Comparison of ENCODE assay signal across 17 mouse cellular contexts in genomic region chr4:16316481-16316880, GRCm38 (mm10).
"Had no signal": no experiment of that assay in that cellular context is flagged by ENCODE, and none has a peak within 500 bp of the region (broad histone marks: within the 10 kb centered on the region; RNA-seq: fewer than 3 reads in every experiment).

No protein-coding gene starts in this region.

- DNase-seq: liver, postnatal 0 days; lung, adult 2 months; lung, postnatal 14 days; lung, postnatal 36 days; right cerebral cortex, postnatal 14 days; thymus, adult 2 months; thymus, postnatal 36 days had no signal

- H3K27ac ChIP-seq: lung, embryonic 15.5 days; macrophage; midbrain, embryonic 13.5 days; midbrain, embryonic 15.5 days; neural tube, embryonic 12.5 days; stomach, embryonic 15.5 days; stomach, postnatal 0 days had no signal

- H3K9me3 ChIP-seq: lung, embryonic 15.5 days; midbrain, embryonic 13.5 days; midbrain, embryonic 15.5 days; neural tube, embryonic 12.5 days; stomach, embryonic 15.5 days had no signal

- H3K36me3 ChIP-seq: lung, embryonic 15.5 days; midbrain, embryonic 13.5 days; midbrain, embryonic 15.5 days; neural tube, embryonic 12.5 days; stomach, embryonic 15.5 days had no signal

- ATAC-seq: liver, postnatal 0 days; lung, postnatal 0 days; midbrain, embryonic 13.5 days; midbrain, embryonic 15.5 days had no signal

- H3K4me2 ChIP-seq: lung, embryonic 15.5 days; midbrain, embryonic 11.5 days; midbrain, embryonic 13.5 days; midbrain, embryonic 15.5 days; neural tube, embryonic 12.5 days; stomach, embryonic 15.5 days had no signal

- H3K4me3 ChIP-seq: lung, embryonic 15.5 days; megakaryocyte, embryonic 14.5 days; midbrain, embryonic 13.5 days; midbrain, embryonic 15.5 days; neural tube, embryonic 12.5 days; stomach, embryonic 15.5 days had no signal

- H3K4me1 ChIP-seq: lung, embryonic 15.5 days; megakaryocyte, embryonic 14.5 days; midbrain, embryonic 13.5 days; midbrain, embryonic 15.5 days; neural tube, embryonic 12.5 days; stomach, embryonic 15.5 days had no signal

- H3K9ac ChIP-seq: liver, postnatal 0 days; lung, embryonic 15.5 days; midbrain, embryonic 13.5 days; midbrain, embryonic 15.5 days; neural tube, embryonic 12.5 days; stomach, embryonic 15.5 days had no signal

- H3K27me3 ChIP-seq: lung, embryonic 15.5 days; megakaryocyte, embryonic 14.5 days; midbrain, embryonic 13.5 days; midbrain, embryonic 15.5 days; neural tube, embryonic 12.5 days; stomach, embryonic 15.5 days had no signal
